Mouse (Mus musculus): Measurements from ENCODE around the gene Nifk. TPM values are rescaled to one million over a fixed set of nuclear protein-coding genes. Genes with fewer than 3 reads are reported as not detected.

The Nifk gene
- total RNA-seq, 2 experiments from 2014 or later: 44.6 to 45.3 TPM

GRCm38 (mm10) chr1:118380105-118380786 is 58.6 kb downstream of the Nifk start:
- DNase-seq: peak in 1 of 2 experiments; percentile 10

Other genes with a start within 250 kb of the Nifk start
- not detected for gene Gm29106, start 145.3 kb upstream of the Nifk start, total RNA-seq (2021)
- 100 to 1,000 TPM; 120 to 149 TPM for gene Tsn, start 10.1 kb upstream of the Nifk start, total RNA-seq (2021)
- gene Clasp1, start 67.2 kb downstream of the Nifk start, total RNA-seq (2021): 10 to 100 TPM; 39.7 to 44.5 TPM

Measured in adrenal gland, postnatal 36 days (tissue).